Mouse (Mus musculus): ENCODE results near the gene Olfr479. TPM values are rescaled to one million over a fixed set of nuclear protein-coding genes. Genes with fewer than 3 reads are reported as not detected.

Olfr479 gene
- polyA plus RNA-seq, 1 experiment: not detected

GRCm38 (mm10) chr7:108100549-108100948 is 50.1 kb downstream of the Olfr479 start, which contains the start of gene Olfr483:
TSS of gene Olfr483 (plus strand) at chr7:108100849.
- H3K9ac ChIP-seq (ENCODE audit: low read depth, poor library complexity, severe bottlenecking): no peak within 1 kb of the TSS
- H3K9me3 ChIP-seq (replicated peaks; ENCODE audit: control insufficient read depth, insufficient read depth, low read length, poor library complexity, severe bottlenecking): no peaks in the 10 kb centered on the region
- TF ChIP-seq CTCF (IDR thresholded peaks at IDR 0.05; ENCODE audit: low read depth, low read length) (no peak), POLR2A (IDR thresholded peaks at IDR 0.05; ENCODE audit: insufficient read depth, low read length) (no peak), EP300 (IDR thresholded peaks at IDR 0.05; ENCODE audit: insufficient read depth, low read depth, low read length) (no peak)
- H3K36me3 ChIP-seq (ENCODE audit: control insufficient read depth, insufficient read depth, low read length, poor library complexity, severe bottlenecking): no peaks in the 10 kb centered on the region
- no peaks in the 10 kb centered on the region for H3K27me3 ChIP-seq (ENCODE audit: control insufficient read depth, insufficient read depth, low read length, poor library complexity, severe bottlenecking)
- no peak within 1 kb of the TSS for H3K4me3 ChIP-seq (ENCODE audit: low read depth, low read length)
- no peak within 1 kb of the TSS for H3K27ac ChIP-seq (ENCODE audit: insufficient read depth, low read length)
- H3K4me1 ChIP-seq (ENCODE audit: control insufficient read depth, insufficient read depth, low read length): no peaks in the 10 kb centered on the region

Other genes with a start within 250 kb of the Olfr479 start
- not detected in 2 replicates for gene Ovch2, start 249.5 kb upstream of the Olfr479 start, polyA plus RNA-seq (2011; ENCODE audit: insufficient read depth, insufficient read length, low read depth, missing spikeins)
- not detected in 2 replicates for gene Olfr467, start 238.4 kb upstream of the Olfr479 start, polyA plus RNA-seq (2011; ENCODE audit: insufficient read depth, insufficient read length, low read depth, missing spikeins)
- gene Olfr469, start 225.2 kb upstream of the Olfr479 start, polyA plus RNA-seq (2011; ENCODE audit: insufficient read depth, insufficient read length, low read depth, missing spikeins): not detected in 2 replicates
- not detected in 2 replicates for gene Olfr470, start 203.2 kb upstream of the Olfr479 start, polyA plus RNA-seq (2011; ENCODE audit: insufficient read depth, insufficient read length, low read depth, missing spikeins)
- gene Olfr472, start 152.8 kb upstream of the Olfr479 start, polyA plus RNA-seq (2011; ENCODE audit: insufficient read depth, insufficient read length, low read depth, missing spikeins): not detected in 2 replicates
- not detected in 2 replicates for gene Olfr473, start 120.2 kb upstream of the Olfr479 start, polyA plus RNA-seq (2011; ENCODE audit: insufficient read depth, insufficient read length, low read depth, missing spikeins)
- gene Olfr474, start 96.0 kb upstream of the Olfr479 start, polyA plus RNA-seq (2011; ENCODE audit: insufficient read depth, insufficient read length, low read depth, missing spikeins): not detected in 2 replicates
- gene Olfr476, start 85.9 kb upstream of the Olfr479 start, polyA plus RNA-seq (2011; ENCODE audit: insufficient read depth, insufficient read length, low read depth, missing spikeins): not detected in 2 replicates
- gene Olfr477, start 64.0 kb upstream of the Olfr479 start, polyA plus RNA-seq (2011; ENCODE audit: insufficient read depth, insufficient read length, low read depth, missing spikeins): not detected in 2 replicates
- not detected in 2 replicates for gene Olfr478, start 16.7 kb upstream of the Olfr479 start, polyA plus RNA-seq (2011; ENCODE audit: insufficient read depth, insufficient read length, low read depth, missing spikeins)
- gene Olfr480, start 16.7 kb downstream of the Olfr479 start, polyA plus RNA-seq (2011; ENCODE audit: insufficient read depth, insufficient read length, low read depth, missing spikeins): not detected in 2 replicates
- gene Olfr481, start 29.2 kb downstream of the Olfr479 start, polyA plus RNA-seq (2011; ENCODE audit: insufficient read depth, insufficient read length, low read depth, missing spikeins): 0.12 TPM in 1 of 2 replicates, not detected in the other
- gene Olfr482, start 46.9 kb downstream of the Olfr479 start, polyA plus RNA-seq (2011; ENCODE audit: insufficient read depth, insufficient read length, low read depth, missing spikeins): not detected in 2 replicates
- not detected in 2 replicates for gene Olfr483, start 50.2 kb downstream of the Olfr479 start, polyA plus RNA-seq (2011; ENCODE audit: insufficient read depth, insufficient read length, low read depth, missing spikeins)
- not detected in 2 replicates for gene Olfr484, start 76.8 kb downstream of the Olfr479 start, polyA plus RNA-seq (2011; ENCODE audit: insufficient read depth, insufficient read length, low read depth, missing spikeins)
- not detected in 2 replicates for gene Olfr485, start 109.2 kb downstream of the Olfr479 start, polyA plus RNA-seq (2011; ENCODE audit: insufficient read depth, insufficient read length, low read depth, missing spikeins)
- gene Olfr486, start 122.0 kb downstream of the Olfr479 start, polyA plus RNA-seq (2011; ENCODE audit: insufficient read depth, insufficient read length, low read depth, missing spikeins): not detected in 2 replicates
- gene Olfr487, start 163.9 kb downstream of the Olfr479 start, polyA plus RNA-seq (2011; ENCODE audit: insufficient read depth, insufficient read length, low read depth, missing spikeins): not detected in 2 replicates
- gene Olfr488, start 207.7 kb downstream of the Olfr479 start, polyA plus RNA-seq (2011; ENCODE audit: insufficient read depth, insufficient read length, low read depth, missing spikeins): not detected in 2 replicates
- not detected in 2 replicates for gene Olfr490, start 238.2 kb downstream of the Olfr479 start, polyA plus RNA-seq (2011; ENCODE audit: insufficient read depth, insufficient read length, low read depth, missing spikeins)

Data from ES-Bruce4 (cell line).